Mouse (Mus musculus) ES-E14 (cell line): ENCODE results near the gene Gsk3b.

Experiments used
- ZC3H11A ChIP-seq: IDR thresholded peaks from 2 replicates; pipeline ENCODE4 v1.6.1; 2012; ENCODE audit warnings: low read depth, mild to moderate bottlenecking, inconsistent platforms, low read length, borderline replicate concordance
- ZNF384 ChIP-seq: IDR thresholded peaks from 2 replicates; pipeline ENCODE4 v1.6.1; 2012; ENCODE audit warnings: low read depth, low read length, inconsistent platforms

DNA sequence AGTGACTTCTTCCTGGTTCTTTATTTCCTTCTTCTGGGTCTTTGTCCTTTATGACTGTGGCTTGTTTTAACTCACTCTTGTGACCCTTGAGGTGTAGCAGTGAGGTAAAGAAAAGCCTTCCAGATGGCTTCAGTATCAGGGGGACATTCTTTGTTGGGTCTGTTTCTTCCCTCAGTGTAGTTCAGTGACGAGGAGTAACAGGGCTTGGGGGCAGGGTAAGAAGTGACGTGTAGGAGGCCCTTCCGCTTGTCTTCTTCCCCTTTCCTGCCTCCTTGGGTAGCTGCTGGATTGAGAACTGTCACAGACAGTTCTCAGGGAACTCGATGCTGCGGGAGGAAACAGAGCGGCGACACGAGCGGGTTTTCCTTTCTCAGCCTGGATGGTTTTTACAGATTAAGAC lies 43.0 kb downstream of the Gsk3b start:
- TF ChIP-seq ZNF384 (no peak), ZC3H11A (no peak)
